Mouse (Mus musculus) neural tube, embryonic 11.5 days (tissue): ENCODE measurements around the gene Rab8a. TPM values are rescaled to one million over a fixed set of nuclear protein-coding genes. Genes with fewer than 3 reads are reported as not detected.

Experiments used
- ATAC-seq: fragments of 200-750 bp; cut with Nextera tagmentation; 2 replicates; pipeline ENCODE4 v1.8.0; 2017; ENCODE audit warnings: moderate number of reproducible peaks, mild to moderate bottlenecking, moderate TSS enrichment, moderate library complexity; ENCODE audit not compliant: insufficient read depth, low FRiP score, low TSS enrichment
- DNase-seq: peaks from one replicate; pipeline ENCODE4 v3.0.0-alpha.2; 2015; ENCODE audit warnings: low spot score
- H3K27ac ChIP-seq: fragments of 300-500 bp; sonication (generic); 2 replicates; pipeline ENCODE4 v1.5.1; 2014; ENCODE audit warnings: low read depth, mild to moderate bottlenecking, low read length
- H3K27me3 ChIP-seq: fragments of 300-500 bp; sonication (generic); 2 replicates; pipeline ENCODE4 v1.6.1; 2014; ENCODE audit warnings: mild to moderate bottlenecking, low read length, mixed read lengths; ENCODE audit not compliant: control insufficient read depth, insufficient read depth
- H3K36me3 ChIP-seq: fragments of 300-500 bp; sonication (generic); 2 replicates; pipeline ENCODE4 v1.6.1; 2014; ENCODE audit warnings: mild to moderate bottlenecking, low read length, moderate library complexity, mixed read lengths; ENCODE audit not compliant: control insufficient read depth, insufficient read depth
- H3K4me1 ChIP-seq: fragments of 300-500 bp; sonication (generic); 2 replicates; pipeline ENCODE4 v1.6.1; 2014; ENCODE audit warnings: low read length, mixed read lengths; ENCODE audit not compliant: control insufficient read depth, insufficient read depth
- H3K4me2 ChIP-seq: fragments of 300-500 bp; sonication (generic); 2 replicates; pipeline ENCODE4 v1.6.1; 2014; ENCODE audit warnings: low read depth, mild to moderate bottlenecking, moderate library complexity
- H3K4me3 ChIP-seq: fragments of 300-500 bp; sonication (generic); 2 replicates; pipeline ENCODE4 v1.5.1; 2014; ENCODE audit warnings: low read depth, low read length
- H3K9ac ChIP-seq: fragments of 300-500 bp; sonication (generic); 2 replicates; pipeline ENCODE4 v1.6.1; 2014; ENCODE audit warnings: mild to moderate bottlenecking, low read length
- H3K9me3 ChIP-seq: fragments of 300-500 bp; sonication (generic); 2 replicates; pipeline ENCODE4 v1.6.1; 2016; ENCODE audit warnings: low read length; ENCODE audit not compliant: control insufficient read depth
- WGBS: fragments of 180-500 bp; shearing (Covaris S2); extraction: QIAGEN DNeasy Blood & Tissue Kit; methylation state at CpG from one replicate; pipeline ENCODE4 v1.1.7; 2014; 5-methylcytosine and 5-hydroxymethylcytosine counted together
- polyA plus RNA-seq: library from polyadenylated mRNA; unstranded; fragments of >200 nt; fragmentation: Nextera tagmentation; extraction: Ambion mirVana; gene quantifications from 2 replicates; pipeline ENCODE4 v1.2.1, GENCODE M21; 2014

Rab8a gene
- polyA plus RNA-seq, 1 experiment from 2014 or later: 110 TPM

DNA sequence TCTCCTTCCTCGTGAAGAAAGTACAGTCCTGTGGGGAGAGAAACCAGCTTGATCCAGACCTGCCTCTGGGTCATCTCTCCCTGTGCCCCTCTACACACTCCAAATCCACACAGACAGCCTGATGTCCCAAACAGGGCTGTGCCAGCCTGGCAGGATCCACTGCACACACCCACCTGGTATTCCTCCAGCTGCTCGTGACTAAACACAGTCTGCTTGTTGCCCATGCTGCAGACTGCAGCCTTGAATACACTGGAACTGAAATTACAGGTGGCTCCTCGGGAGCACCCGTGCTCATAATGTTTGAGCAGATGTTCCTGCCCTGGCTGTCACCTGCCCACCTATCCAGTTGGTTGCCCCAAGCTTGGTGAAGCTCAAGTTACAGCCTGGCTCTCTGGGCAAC lies 51.8 kb downstream of the Rab8a start, which contains the start of gene Cib3:
Cib3 (minus strand) TSS at position 87 of the 400 bp plus-strand sequence.
- no peaks in the 10 kb centered on the region for H3K9me3 ChIP-seq
- no peaks in the 10 kb centered on the region for H3K36me3 ChIP-seq
- H3K9ac ChIP-seq: no peak within 1 kb of the TSS
- ATAC-seq (no peak), DNase-seq (no peak)
- H3K27me3 ChIP-seq: no peaks in the 10 kb centered on the region
- H3K4me2 ChIP-seq: no peak within 1 kb of the TSS
- H3K4me3 ChIP-seq: no peak within 1 kb of the TSS
- no peaks in the 10 kb centered on the region for H3K4me1 ChIP-seq
- 69% methylated on average over 4 of the region's 4 CpGs for WGBS
- H3K27ac ChIP-seq: no peak within 1 kb of the TSS

DNA sequence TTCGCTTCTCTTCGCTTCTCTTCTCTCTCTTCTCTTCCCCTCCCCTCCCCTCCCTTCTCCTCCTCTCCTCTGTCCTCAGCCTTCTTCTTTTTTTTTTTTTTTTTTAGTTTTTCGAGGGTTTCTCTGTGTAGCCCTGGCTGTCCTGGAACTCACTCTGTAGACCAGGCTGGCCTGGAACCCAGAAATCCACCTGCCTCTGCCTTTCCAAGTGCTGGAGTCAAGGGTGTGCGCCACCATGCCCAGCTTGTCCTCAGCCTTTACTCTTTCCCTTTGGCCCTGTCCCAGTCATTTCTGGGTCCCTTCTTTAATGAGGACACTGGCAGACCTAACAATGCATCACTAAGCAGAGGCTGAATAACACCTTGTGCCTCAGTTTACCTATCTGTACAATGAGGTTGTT lies 52.5 kb downstream of the Rab8a start, which contains the start of gene Gm11034:
Gm11034 (minus strand) TSS at position 101 of the 400 bp plus-strand sequence.
- Histone ChIP-seq H3K4me3 (no peak within 1 kb of the TSS), H3K27ac (no peak within 1 kb of the TSS), H3K36me3 (no peaks in the 10 kb centered on the region), H3K9ac (no peak within 1 kb of the TSS), H3K27me3 (no peaks in the 10 kb centered on the region), H3K4me1 (no peaks in the 10 kb centered on the region), H3K4me2 (no peak within 1 kb of the TSS), H3K9me3 (no peaks in the 10 kb centered on the region)
- no peak for ATAC-seq
- no peak for DNase-seq
- WGBS: 82% methylated on average over 4 of the region's 4 CpGs

DNA sequence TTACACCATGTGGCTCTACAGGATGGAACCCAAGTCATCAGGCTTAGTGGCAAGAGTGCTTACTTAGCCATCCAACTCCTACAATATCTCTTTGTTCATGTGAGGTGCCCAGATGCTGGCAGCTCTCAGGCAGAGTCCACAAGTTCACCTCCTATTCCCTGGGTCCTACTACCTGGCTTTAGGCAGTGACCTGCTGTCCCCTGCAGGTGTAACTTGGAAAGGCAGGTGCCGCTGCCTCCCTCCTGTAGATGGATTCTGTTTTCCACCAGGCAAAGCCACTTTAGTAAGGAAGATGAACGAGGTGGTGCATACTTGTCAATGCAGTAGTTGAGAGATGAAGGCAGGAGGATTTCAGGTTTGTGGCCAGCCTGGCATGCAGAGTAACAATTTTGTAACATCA lies 54.1 kb downstream of the Rab8a start:
- ATAC-seq (no peak), DNase-seq (no peak)
- Histone ChIP-seq H3K4me2 (no peak overlapping the region), H3K9me3 (no peaks in the 10 kb centered on the region), H3K36me3 (no peaks in the 10 kb centered on the region), H3K27ac (no peak overlapping the region), H3K9ac (no peak overlapping the region), H3K27me3 (no peaks in the 10 kb centered on the region), H3K4me1 (no peaks in the 10 kb centered on the region), H3K4me3 (no peak overlapping the region)
- WGBS: 47% methylated on average over 2 of the region's 2 CpGs

DNA sequence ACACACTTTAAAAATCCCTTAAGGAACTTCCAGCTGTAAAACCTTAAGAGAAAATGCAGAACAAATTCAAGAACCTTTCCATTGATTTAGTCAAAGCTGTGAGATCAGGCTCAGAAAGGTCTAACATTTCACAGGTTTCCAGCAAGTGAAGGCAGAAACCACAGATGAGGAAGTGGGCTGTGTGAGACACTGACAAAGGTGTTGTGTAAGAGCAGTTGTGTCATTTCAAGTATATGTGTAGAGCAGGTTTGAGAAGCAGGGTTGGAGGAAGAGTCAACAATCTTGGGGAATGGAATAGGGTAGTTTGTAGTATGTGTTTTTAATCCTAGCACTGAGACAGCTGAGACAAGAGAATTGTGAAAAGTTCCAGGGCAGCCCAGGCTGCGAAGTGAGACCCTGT lies 54.9 kb downstream of the Rab8a start:
- H3K27me3 ChIP-seq: no peaks in the 10 kb centered on the region
- no peaks in the 10 kb centered on the region for H3K36me3 ChIP-seq
- H3K9me3 ChIP-seq: no peaks in the 10 kb centered on the region
- 54% methylated on average over 1 of the region's 1 CpGs for WGBS
- no peak overlapping the region for H3K27ac ChIP-seq
- H3K4me3 ChIP-seq: no peak overlapping the region
- DNase-seq (no peak), ATAC-seq (no peak)
- H3K4me2 ChIP-seq: no peak overlapping the region
- H3K4me1 ChIP-seq: peaks cover 5% of the 10 kb centered on the region
- no peak overlapping the region for H3K9ac ChIP-seq

DNA sequence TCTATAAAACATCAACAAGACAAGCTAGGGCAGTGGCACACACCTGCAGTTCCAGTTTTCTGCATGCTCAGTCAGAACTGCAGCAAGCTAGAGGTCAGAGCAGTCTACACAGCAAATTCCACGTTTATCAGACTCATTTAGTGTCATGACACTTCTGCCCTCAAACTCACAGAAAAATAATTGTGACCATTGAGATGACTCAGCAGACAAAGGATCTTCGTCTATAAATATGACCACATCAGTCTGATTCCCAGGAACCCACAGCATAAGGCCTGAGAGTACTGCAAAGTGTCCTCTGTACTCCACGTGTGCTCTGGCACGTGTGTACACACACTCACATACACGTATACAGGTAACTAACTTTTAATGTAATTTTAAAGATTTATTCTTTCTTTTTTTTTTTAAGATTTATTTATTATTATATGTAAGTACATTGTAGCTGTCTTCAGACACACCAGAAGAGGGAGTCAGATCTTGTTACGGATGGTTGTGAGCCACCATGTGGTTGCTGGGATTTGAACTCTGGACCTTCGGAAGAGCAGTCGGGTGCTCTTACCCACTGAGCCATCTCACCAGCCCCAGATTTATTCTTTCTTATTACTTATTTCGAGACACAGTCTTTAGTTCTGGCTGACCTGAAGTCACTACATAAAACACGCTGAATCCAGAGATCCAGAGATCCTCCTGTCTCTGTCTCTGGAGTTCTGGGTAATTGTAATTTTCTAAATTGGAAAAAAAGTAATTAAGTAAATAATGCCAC lies 58.0 kb downstream of the Rab8a start:
- 80% methylated on average over 9 of the region's 10 CpGs for WGBS
- Histone ChIP-seq H3K36me3 (peaks cover 10% of the 10 kb centered on the region), H3K9me3 (no peaks in the 10 kb centered on the region), H3K27ac (no peak overlapping the region), H3K4me3 (peak overlapping the region; percentile 77; the same call in 1 of the 2 replicates), H3K4me2 (peak overlapping the region; percentile 16; the same call in 1 of the 2 replicates), H3K4me1 (peaks cover 5% of the 10 kb centered on the region), H3K27me3 (no peaks in the 10 kb centered on the region), H3K9ac (no peak overlapping the region)
- ATAC-seq (peak; percentile 11; the same call in 1 of the 2 replicates), DNase-seq (no peak)

DNA sequence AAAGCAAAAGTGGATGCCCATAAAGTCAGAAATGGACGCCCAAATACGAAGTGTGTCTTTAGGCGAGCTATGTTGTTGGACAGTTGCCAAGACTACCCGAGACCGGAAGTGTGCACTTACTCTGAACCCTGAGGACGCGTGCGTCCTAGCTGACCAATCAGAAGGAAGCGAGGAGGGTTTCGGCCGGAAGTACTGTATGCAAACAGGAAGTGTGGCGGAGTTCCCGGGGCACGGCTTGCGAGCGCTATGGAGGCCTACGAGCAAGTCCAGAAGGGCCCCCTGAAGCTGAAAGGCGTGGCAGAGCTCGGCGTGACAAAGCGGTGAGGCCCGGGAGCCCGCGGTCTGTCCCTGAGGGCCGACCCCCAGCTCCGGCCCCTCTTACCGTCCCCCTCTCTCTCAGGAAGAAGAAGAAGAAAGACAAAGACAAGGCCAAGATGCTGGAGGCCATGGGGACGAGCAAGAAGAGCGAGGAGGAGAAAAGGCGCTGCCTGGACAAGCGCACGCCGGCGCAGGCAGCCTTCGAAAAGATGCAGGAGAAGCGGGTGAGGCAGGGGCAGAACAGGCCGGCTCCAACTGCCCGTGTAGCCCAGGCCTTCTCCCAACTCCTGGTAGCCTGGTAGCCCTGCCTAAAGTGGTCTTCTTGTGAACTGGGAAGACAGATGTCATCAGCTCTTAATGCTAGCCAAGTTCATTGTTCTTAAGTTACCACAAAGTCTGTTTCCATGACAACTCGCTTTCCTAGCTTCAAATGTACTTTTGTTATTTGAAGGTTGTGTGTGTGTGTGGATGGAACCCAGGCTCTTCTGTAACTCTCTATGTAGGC lies 58.8 kb downstream of the Rab8a start, which contains the start of gene Fam32a:
Fam32a (plus strand) TSS at position 190 of the 823 bp plus-strand sequence.
- Histone ChIP-seq H3K36me3 (peaks cover 10% of the 10 kb centered on the region), H3K27me3 (no peaks in the 10 kb centered on the region), H3K4me3 (peak within 1 kb of the TSS; percentile 77), H3K9me3 (no peaks in the 10 kb centered on the region), H3K4me1 (peaks cover 5% of the 10 kb centered on the region), H3K27ac (peak within 1 kb of the TSS; percentile 47; the same call in 1 of the 2 replicates), H3K9ac (peak within 1 kb of the TSS; percentile 75), H3K4me2 (peak within 1 kb of the TSS; percentile 76)
- WGBS: 13% methylated on average over 39 of the region's 39 CpGs
- ATAC-seq (peak; percentile 99), DNase-seq (peak; percentile 93)

DNA sequence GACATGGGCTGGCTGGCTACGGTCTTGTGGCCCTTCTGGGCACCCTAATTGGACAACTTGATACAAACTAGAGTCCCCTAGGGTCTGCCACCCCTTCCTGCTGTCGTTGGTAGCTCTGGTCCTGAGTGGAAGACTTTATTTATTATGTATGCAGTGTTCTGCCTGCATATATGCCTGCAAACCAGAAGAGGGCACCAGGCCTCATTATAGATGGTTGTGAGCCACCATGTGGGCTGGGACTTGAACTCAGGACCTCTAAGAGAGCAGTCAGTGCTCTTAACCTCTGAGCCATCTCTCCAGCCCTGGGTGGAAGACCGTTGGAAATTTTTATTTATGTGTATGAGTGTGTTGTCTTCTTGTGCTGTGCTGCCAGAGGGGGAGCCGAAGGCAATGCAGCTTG lies 59.8 kb downstream of the Rab8a start:
- H3K4me2 ChIP-seq: peak overlapping the region; percentile 76
- 90% methylated on average over 4 of the region's 4 CpGs for WGBS
- DNase-seq (no peak), ATAC-seq (no peak)
- no peaks in the 10 kb centered on the region for H3K27me3 ChIP-seq
- H3K9me3 ChIP-seq: no peaks in the 10 kb centered on the region
- peaks cover 5% of the 10 kb centered on the region for H3K4me1 ChIP-seq
- H3K9ac ChIP-seq: no peak overlapping the region
- H3K36me3 ChIP-seq: peaks cover 10% of the 10 kb centered on the region
- H3K4me3 ChIP-seq: peak overlapping the region; percentile 77
- H3K27ac ChIP-seq: no peak overlapping the region

DNA sequence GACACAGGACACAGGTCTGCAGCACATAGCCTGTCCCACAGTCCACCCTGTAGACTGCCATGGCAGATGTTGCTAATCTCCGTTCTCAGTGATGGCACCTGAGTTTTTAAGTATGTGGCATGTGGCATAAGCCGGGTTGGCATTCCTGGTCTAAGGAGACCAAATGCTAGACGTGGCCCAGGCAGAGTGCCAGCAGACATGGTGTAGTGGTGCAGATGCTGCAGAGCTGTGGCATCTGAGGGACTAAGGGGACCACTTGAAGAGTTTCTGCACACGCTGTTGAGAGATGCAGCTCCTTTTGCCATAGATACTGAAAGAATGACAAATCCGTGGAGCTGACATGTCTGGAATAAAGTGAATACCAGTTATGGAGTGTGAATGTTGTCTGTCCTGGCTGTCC lies 61.7 kb downstream of the Rab8a start:
- H3K4me3 ChIP-seq: no peak overlapping the region
- DNase-seq: no peak
- WGBS: 91% methylated on average over 5 of the region's 5 CpGs
- no peaks in the 10 kb centered on the region for H3K9me3 ChIP-seq
- H3K4me2 ChIP-seq: no peak overlapping the region
- no peaks in the 10 kb centered on the region for H3K27me3 ChIP-seq
- H3K27ac ChIP-seq: no peak overlapping the region
- H3K4me1 ChIP-seq: peaks cover 5% of the 10 kb centered on the region
- H3K36me3 ChIP-seq: peaks cover 10% of the 10 kb centered on the region
- H3K9ac ChIP-seq: no peak overlapping the region
- ATAC-seq: no peak
